Mouse (Mus musculus) frontal cortex, adult 2 months (tissue): ENCODE measurements around the gene Vmn1r155. TPM values are rescaled to one million over a fixed set of nuclear protein-coding genes. Genes with fewer than 3 reads are reported as not detected.
"Not testable (repeated sequence)": the region's sequence is repeated elsewhere in the genome, so short reads cannot be mapped to it uniquely, and the experiment has no call there.

ENCODE experiments used
- DNase-seq, 2 experiments: peaks; one replicate each; pipeline ENCODE4 v3.0.0; 2022; ENCODE audit warnings: low spot score in 1 of 2; ENCODE audit errors: extremely low spot score in 1 of 2
- polyA plus RNA-seq: library from polyadenylated mRNA; depleted of rRNA; stranded (reverse); fragments of >200 nt; gene quantifications from 2 replicates; pipeline ENCODE4 v1.2.3, GENCODE M21; 2012; rRNA removed

The Vmn1r155 gene
- not detected in 2 replicates for polyA plus RNA-seq

GRCm38 (mm10) chr7:22657718-22658117, at the start of gene Vmn1r155:
Vmn1r155 (plus strand) TSS chr7:22658018.
- DNase-seq: not testable (repeated sequence)

- not testable (repeated sequence) for DNase-seq
Observed at GRCm38 (mm10) chr7:22692217-22692616, 34.4 kb downstream of the Vmn1r155 start, which contains the start of gene Gm8693. Gm8693 (minus strand) TSS chr7:22692317.

Other genes starting within 250 kb of the Vmn1r155 start
- gene Vmn1r148, start 244.4 kb upstream of the Vmn1r155 start, polyA plus RNA-seq: not detected in 2 replicates
- not detected in 2 replicates for gene Vmn1r149, start 219.8 kb upstream of the Vmn1r155 start, polyA plus RNA-seq
- not detected in 2 replicates for gene Gm10665, start 193.9 kb upstream of the Vmn1r155 start, polyA plus RNA-seq
- gene Vmn1r151, start 158.3 kb upstream of the Vmn1r155 start, polyA plus RNA-seq: not detected in 2 replicates
- gene Vmn1r152, start 135.1 kb upstream of the Vmn1r155 start, polyA plus RNA-seq: not detected in 2 replicates
- gene Gm8677, start 123.1 kb upstream of the Vmn1r155 start, polyA plus RNA-seq: not detected in 2 replicates
- gene Gm4201, start 92.7 kb upstream of the Vmn1r155 start, polyA plus RNA-seq: not detected in 2 replicates
- gene Gm4565, start 69.9 kb upstream of the Vmn1r155 start, polyA plus RNA-seq: not detected in 2 replicates
- gene Gm8693, start 34.3 kb downstream of the Vmn1r155 start, polyA plus RNA-seq: not detected in 2 replicates
- gene Gm4567, start 61.7 kb downstream of the Vmn1r155 start, polyA plus RNA-seq: not detected in 2 replicates
- not detected in 2 replicates for gene Vmn1r157, start 103.7 kb downstream of the Vmn1r155 start, polyA plus RNA-seq
- gene Vmn1r158, start 132.8 kb downstream of the Vmn1r155 start, polyA plus RNA-seq: not detected in 2 replicates
- not detected in 2 replicates for gene Vmn1r159, start 185.6 kb downstream of the Vmn1r155 start, polyA plus RNA-seq
- not detected in 2 replicates for gene Vmn1r160, start 213.2 kb downstream of the Vmn1r155 start, polyA plus RNA-seq